Mouse (Mus musculus): ENCODE data around the gene Akap11.

GRCm38 (mm10) chr14:78564292-78564691 is 27.7 kb upstream of the Akap11 start:
- no peak for TF ChIP-seq POLR2AphosphoS2 (IDR thresholded peaks at IDR 0.05; ENCODE audit: insufficient read length, low read depth)
- no peak for TF ChIP-seq POLR2A (IDR thresholded peaks at IDR 0.05; ENCODE audit: insufficient read length, low read depth)
- TF ChIP-seq USF1 (IDR thresholded peaks at IDR 0.05; ENCODE audit: low read depth): no peak
- TF ChIP-seq CEBPB (IDR thresholded peaks at IDR 0.05; ENCODE audit: insufficient read depth, poor library complexity, severe bottlenecking): no peak
- no peak for TF ChIP-seq REST (IDR thresholded peaks at IDR 0.05; ENCODE audit: insufficient read depth, insufficient read length)
- no peak for TF ChIP-seq MYOG (IDR thresholded peaks at IDR 0.05; ENCODE audit: control insufficient read depth in 1 of 3, insufficient read depth in 1 of 3, insufficient read length in 2 of 3, low read depth in 2 of 3)
- TF ChIP-seq E2F4 (IDR thresholded peaks at IDR 0.05; ENCODE audit: insufficient read depth): no peak
- TF ChIP-seq MAX (IDR thresholded peaks at IDR 0.05; ENCODE audit: low read depth): no peak
- no peak for TF ChIP-seq TCF12 (IDR thresholded peaks at IDR 0.05; ENCODE audit: insufficient read depth, poor library complexity, severe bottlenecking)
- TF ChIP-seq SRF (IDR thresholded peaks at IDR 0.05; ENCODE audit: control insufficient read depth, insufficient read length, low read depth): no peak
